Mouse (Mus musculus) limb, embryonic 15.5 days (tissue): Measurements from ENCODE around the gene Zfp691. TPM values are rescaled to one million over a fixed set of nuclear protein-coding genes. Genes with fewer than 3 reads are reported as not detected.

Experiments
- ATAC-seq: fragments of 200-750 bp; cut with Nextera tagmentation; 2 replicates; pipeline ENCODE4 v1.8.0; 2017; ENCODE audit warnings: low read depth, moderate TSS enrichment; ENCODE audit not compliant: insufficient number of reproducible peaks, low FRiP score, low TSS enrichment
- H3K27ac ChIP-seq: fragments of 300-500 bp; sonication (generic); 2 replicates; pipeline ENCODE4 v1.5.1; 2015; ENCODE audit warnings: moderate library complexity, mild to moderate bottlenecking, inconsistent platforms
- H3K27me3 ChIP-seq: fragments of 300-500 bp; sonication (generic); 2 replicates; pipeline ENCODE4 v1.6.1; 2015; ENCODE audit warnings: inconsistent platforms
- H3K36me3 ChIP-seq: fragments of 300-500 bp; sonication (generic); 2 replicates; pipeline ENCODE4 v1.6.1; 2015; ENCODE audit warnings: inconsistent platforms
- H3K4me1 ChIP-seq: fragments of 300-500 bp; sonication (generic); 2 replicates; pipeline ENCODE4 v1.6.1; 2015; ENCODE audit warnings: inconsistent platforms
- H3K4me2 ChIP-seq: fragments of 300-500 bp; sonication (generic); 2 replicates; pipeline ENCODE4 v1.6.1; 2015; ENCODE audit warnings: mild to moderate bottlenecking, inconsistent platforms
- H3K4me3 ChIP-seq: fragments of 300-500 bp; sonication (generic); 2 replicates; pipeline ENCODE4 v1.5.1; 2015; ENCODE audit warnings: mild to moderate bottlenecking, inconsistent platforms
- H3K9ac ChIP-seq: fragments of 300-500 bp; sonication (generic); 2 replicates; pipeline ENCODE4 v1.6.1; 2015; ENCODE audit warnings: inconsistent platforms
- H3K9me3 ChIP-seq: fragments of 300-500 bp; sonication (generic); 2 replicates; pipeline ENCODE4 v1.6.1; 2016; ENCODE audit warnings: inconsistent platforms
- WGBS: fragments of 180-500 bp; shearing (Covaris S2); methylation state at CpG from one replicate; pipeline ENCODE4 v1.1.7; 2015; 5-methylcytosine and 5-hydroxymethylcytosine counted together
- polyA plus RNA-seq: library from polyadenylated mRNA; unstranded; fragments of >200 nt; fragmentation: Nextera tagmentation; extraction: Ambion mirVana; gene quantifications from 2 replicates; pipeline ENCODE4 v1.2.1, GENCODE M21; 2015

Gene Zfp691
- polyA plus RNA-seq, 1 experiment from 2014 or later: 7.0 TPM

GRCm38 (mm10) chr4:119138171-119138570 lies 35.8 kb downstream of the Zfp691 start:
- H3K36me3 ChIP-seq: peaks cover 45% of the 10 kb centered on the region
- H3K4me2 ChIP-seq: peak overlapping the region; percentile 22
- no peak overlapping the region for H3K9ac ChIP-seq
- no peaks in the 10 kb centered on the region for H3K9me3 ChIP-seq
- no peak for ATAC-seq
- H3K27me3 ChIP-seq: no peaks in the 10 kb centered on the region
- WGBS: 10% methylated on average over 18 of the region's 18 CpGs
- 0 out of 2 replicates have a peak overlapping the region, but pooled peaks have one; percentile 1 for H3K4me3 ChIP-seq
- H3K4me1 ChIP-seq: peaks cover 7% of the 10 kb centered on the region; the same call in 1 of the 2 replicates
- 0 out of 2 replicates have a peak overlapping the region, but pooled peaks have one; percentile 2 for H3K27ac ChIP-seq

- no peaks in the 10 kb centered on the region for H3K27me3 ChIP-seq
- no peak for ATAC-seq
- WGBS: 77% methylated on average over 8 of the region's 8 CpGs
- H3K36me3 ChIP-seq: peaks cover 53% of the 10 kb centered on the region
- H3K4me1 ChIP-seq: peaks cover 4% of the 10 kb centered on the region; the same call in 1 of the 2 replicates
- H3K27ac ChIP-seq: no peak overlapping the region
- no peak overlapping the region for H3K9ac ChIP-seq
- no peak overlapping the region for H3K4me2 ChIP-seq
- no peak overlapping the region for H3K4me3 ChIP-seq
- H3K9me3 ChIP-seq: no peaks in the 10 kb centered on the region
Observed at GRCm38 (mm10) chr4:119137313-119137712, 36.7 kb downstream of the Zfp691 start.

GRCm38 (mm10) chr4:119133860-119134259 lies 40.1 kb downstream of the Zfp691 start:
- H3K27me3 ChIP-seq: no peaks in the 10 kb centered on the region
- 86% methylated on average over 13 of the region's 13 CpGs for WGBS
- H3K4me2 ChIP-seq: no peak overlapping the region
- ATAC-seq: no peak
- peaks cover 78% of the 10 kb centered on the region for H3K36me3 ChIP-seq
- H3K4me1 ChIP-seq: peaks cover 4% of the 10 kb centered on the region; the same call in 1 of the 2 replicates
- no peak overlapping the region for H3K9ac ChIP-seq
- no peaks in the 10 kb centered on the region for H3K9me3 ChIP-seq
- H3K4me3 ChIP-seq: no peak overlapping the region
- no peak overlapping the region for H3K27ac ChIP-seq

- Histone ChIP-seq H3K4me2 (no peak overlapping the region), H3K27ac (no peak overlapping the region), H3K36me3 (peaks cover 84% of the 10 kb centered on the region), H3K4me1 (peaks cover 4% of the 10 kb centered on the region; the same call in 1 of the 2 replicates), H3K27me3 (no peaks in the 10 kb centered on the region), H3K4me3 (no peak overlapping the region), H3K9me3 (no peaks in the 10 kb centered on the region), H3K9ac (no peak overlapping the region)
- 88% methylated on average over 13 of the region's 13 CpGs for WGBS
- ATAC-seq: no peak
Observed at GRCm38 (mm10) chr4:119133306-119133705, 40.7 kb downstream of the Zfp691 start.

- WGBS: 78% methylated on average over 8 of the region's 8 CpGs
- Histone ChIP-seq H3K27me3 (no peaks in the 10 kb centered on the region), H3K27ac (no peak overlapping the region), H3K4me2 (no peak overlapping the region), H3K4me3 (no peak overlapping the region), H3K9me3 (no peaks in the 10 kb centered on the region), H3K4me1 (peaks cover 9% of the 10 kb centered on the region; the same call in 1 of the 2 replicates), H3K9ac (no peak overlapping the region), H3K36me3 (peaks cover 84% of the 10 kb centered on the region)
- ATAC-seq: no peak
Observed at GRCm38 (mm10) chr4:119131189-119131910, 42.6 kb downstream of the Zfp691 start.

- H3K4me3 ChIP-seq: no peak overlapping the region
- H3K27me3 ChIP-seq: no peaks in the 10 kb centered on the region
- H3K4me1 ChIP-seq: peaks cover 25% of the 10 kb centered on the region; the same call in 1 of the 2 replicates
- H3K36me3 ChIP-seq: peaks cover 82% of the 10 kb centered on the region
- H3K9ac ChIP-seq: no peak overlapping the region
- no peak for ATAC-seq
- no peak overlapping the region for H3K27ac ChIP-seq
- H3K9me3 ChIP-seq: no peaks in the 10 kb centered on the region
- H3K4me2 ChIP-seq: no peak overlapping the region
- WGBS: 86% methylated on average over 1 of the region's 1 CpGs
Observed at GRCm38 (mm10) chr4:119129096-119129495, 44.9 kb downstream of the Zfp691 start.

GRCm38 (mm10) chr4:119128547-119128946 lies 45.4 kb downstream of the Zfp691 start:
- Histone ChIP-seq H3K4me2 (no peak overlapping the region), H3K27ac (no peak overlapping the region), H3K4me1 (peaks cover 30% of the 10 kb centered on the region), H3K36me3 (peaks cover 82% of the 10 kb centered on the region), H3K9me3 (no peaks in the 10 kb centered on the region), H3K4me3 (no peak overlapping the region), H3K9ac (no peak overlapping the region), H3K27me3 (no peaks in the 10 kb centered on the region)
- no peak for ATAC-seq
- WGBS: 85% methylated on average over 7 of the region's 7 CpGs

GRCm38 (mm10) chr4:119127229-119127628 lies 46.8 kb downstream of the Zfp691 start:
- Histone ChIP-seq H3K9me3 (no peaks in the 10 kb centered on the region), H3K4me3 (no peak overlapping the region), H3K27me3 (no peaks in the 10 kb centered on the region), H3K4me2 (no peak overlapping the region), H3K9ac (no peak overlapping the region), H3K36me3 (peaks cover 80% of the 10 kb centered on the region), H3K27ac (no peak overlapping the region; the same call in 1 of the 2 replicates), H3K4me1 (peaks cover 34% of the 10 kb centered on the region)
- 66% methylated on average over 6 of the region's 6 CpGs for WGBS
- no peak for ATAC-seq

- 71% methylated on average over 9 of the region's 9 CpGs for WGBS
- no peaks in the 10 kb centered on the region for H3K9me3 ChIP-seq
- peak overlapping the region; percentile 43; the same call in 1 of the 2 replicates for H3K27ac ChIP-seq
- ATAC-seq: no peak
- H3K4me2 ChIP-seq: no peak overlapping the region
- H3K4me1 ChIP-seq: peaks cover 47% of the 10 kb centered on the region
- peaks cover 83% of the 10 kb centered on the region for H3K36me3 ChIP-seq
- no peak overlapping the region for H3K4me3 ChIP-seq
- H3K27me3 ChIP-seq: no peaks in the 10 kb centered on the region
- H3K9ac ChIP-seq: no peak overlapping the region
Observed at GRCm38 (mm10) chr4:119125577-119126270, 48.3 kb downstream of the Zfp691 start.

GRCm38 (mm10) chr4:119124771-119125273 lies 49.2 kb downstream of the Zfp691 start:
- H3K9me3 ChIP-seq: no peaks in the 10 kb centered on the region
- ATAC-seq: no peak
- no peak overlapping the region for H3K27ac ChIP-seq
- H3K9ac ChIP-seq: no peak overlapping the region
- H3K4me1 ChIP-seq: peaks cover 56% of the 10 kb centered on the region
- no peak overlapping the region for H3K4me3 ChIP-seq
- no peak overlapping the region for H3K4me2 ChIP-seq
- H3K27me3 ChIP-seq: no peaks in the 10 kb centered on the region
- H3K36me3 ChIP-seq: peaks cover 84% of the 10 kb centered on the region
- 68% methylated on average over 2 of the region's 2 CpGs for WGBS

- ATAC-seq: no peak
- Histone ChIP-seq H3K36me3 (peaks cover 65% of the 10 kb centered on the region), H3K4me2 (no peak overlapping the region), H3K4me3 (no peak overlapping the region), H3K27me3 (no peaks in the 10 kb centered on the region), H3K9ac (no peak overlapping the region), H3K9me3 (no peaks in the 10 kb centered on the region), H3K27ac (no peak overlapping the region; the same call in 1 of the 2 replicates), H3K4me1 (peaks cover 74% of the 10 kb centered on the region)
- WGBS: 48% methylated on average over 4 of the region's 4 CpGs
Observed at GRCm38 (mm10) chr4:119121249-119121648, 52.7 kb downstream of the Zfp691 start.

- no peak for ATAC-seq
- no peak overlapping the region for H3K4me3 ChIP-seq
- peaks cover 76% of the 10 kb centered on the region for H3K4me1 ChIP-seq
- H3K4me2 ChIP-seq: no peak overlapping the region
- H3K9ac ChIP-seq: no peak overlapping the region
- H3K27me3 ChIP-seq: no peaks in the 10 kb centered on the region
- WGBS: 83% methylated on average over 6 of the region's 6 CpGs
- no peak overlapping the region for H3K27ac ChIP-seq
- peaks cover 55% of the 10 kb centered on the region for H3K36me3 ChIP-seq
- no peaks in the 10 kb centered on the region for H3K9me3 ChIP-seq
Observed at GRCm38 (mm10) chr4:119120095-119120494, 53.9 kb downstream of the Zfp691 start.
